Mouse (Mus musculus): ENCODE measurements around the gene Inha.

GRCm38 (mm10) chr1:75517984-75518383 is 11.1 kb downstream of the Inha start:
- TF ChIP-seq EP300 (IDR thresholded peaks at IDR 0.05): no peak
- no peak for TF ChIP-seq CTCF (IDR thresholded peaks at IDR 0.05)
